Mouse (Mus musculus) forebrain, embryonic 10.5 days (tissue): ENCODE measurements around the gene Tmem147. TPM values are rescaled to one million over a fixed set of nuclear protein-coding genes. Genes with fewer than 3 reads are reported as not detected.
"Not testable (repeated sequence)": the region's sequence is repeated elsewhere in the genome, so short reads cannot be mapped to it uniquely, and the experiment has no call there.

Source experiments
- DNase-seq: peaks from one replicate; pipeline ENCODE4 v3.0.0-alpha.2; 2017; ENCODE audit warnings: low spot score; ENCODE audit errors: extremely low spot score
- H3K27ac ChIP-seq: fragments of 300-500 bp; sonication (generic); 2 replicates; pipeline ENCODE4 v1.5.1; 2016; ENCODE audit warnings: mild to moderate bottlenecking
- H3K27me3 ChIP-seq: fragments of 300-500 bp; sonication (generic); 2 replicates; pipeline ENCODE4 v1.6.1; 2016; ENCODE audit warnings: mild to moderate bottlenecking; ENCODE audit not compliant: poor library complexity, severe bottlenecking
- H3K36me3 ChIP-seq: fragments of 300-500 bp; sonication (generic); replicated peaks from 2 replicates; pipeline ENCODE4 v1.6.1; 2016; ENCODE audit warnings: mild to moderate bottlenecking, moderate library complexity
- H3K4me1 ChIP-seq: fragments of 300-500 bp; sonication (generic); 2 replicates; pipeline ENCODE4 v1.6.1; 2016
- H3K4me3 ChIP-seq: fragments of 300-500 bp; sonication (generic); 2 replicates; pipeline ENCODE4 v1.5.1; 2016; ENCODE audit warnings: mild to moderate bottlenecking, moderate library complexity
- H3K9me3 ChIP-seq: fragments of 300-500 bp; sonication (generic); 2 replicates; pipeline ENCODE4 v1.6.1; 2016; ENCODE audit warnings: mild to moderate bottlenecking, moderate library complexity
- WGBS: fragments of 180-500 bp; shearing (Covaris S2); methylation state at CpG from one replicate; pipeline ENCODE4 v1.1.7; 2016; 5-methylcytosine and 5-hydroxymethylcytosine counted together
- polyA plus RNA-seq: library from polyadenylated mRNA; unstranded; fragments of >200 nt; fragmentation: Nextera tagmentation; extraction: Ambion mirVana; gene quantifications from 2 replicates; pipeline ENCODE4 v1.2.1, GENCODE M21; 2016

Tmem147 gene
- polyA plus RNA-seq, 1 experiment from 2014 or later, result 158 TPM

GRCm38 (mm10) chr7:30749824-30750606 is 20.7 kb upstream of the Tmem147 start:
- Histone ChIP-seq H3K9me3 (peaks cover 5% of the 10 kb centered on the region; the same call in 1 of the 2 replicates), H3K27ac (no peak overlapping the region), H3K27me3 (no peaks in the 10 kb centered on the region), H3K4me1 (no peaks in the 10 kb centered on the region), H3K36me3 (peaks cover 24% of the 10 kb centered on the region), H3K4me3 (no peak overlapping the region)
- 87% methylated on average over 13 of the region's 13 CpGs for WGBS
- DNase-seq, result no peak

DNA sequence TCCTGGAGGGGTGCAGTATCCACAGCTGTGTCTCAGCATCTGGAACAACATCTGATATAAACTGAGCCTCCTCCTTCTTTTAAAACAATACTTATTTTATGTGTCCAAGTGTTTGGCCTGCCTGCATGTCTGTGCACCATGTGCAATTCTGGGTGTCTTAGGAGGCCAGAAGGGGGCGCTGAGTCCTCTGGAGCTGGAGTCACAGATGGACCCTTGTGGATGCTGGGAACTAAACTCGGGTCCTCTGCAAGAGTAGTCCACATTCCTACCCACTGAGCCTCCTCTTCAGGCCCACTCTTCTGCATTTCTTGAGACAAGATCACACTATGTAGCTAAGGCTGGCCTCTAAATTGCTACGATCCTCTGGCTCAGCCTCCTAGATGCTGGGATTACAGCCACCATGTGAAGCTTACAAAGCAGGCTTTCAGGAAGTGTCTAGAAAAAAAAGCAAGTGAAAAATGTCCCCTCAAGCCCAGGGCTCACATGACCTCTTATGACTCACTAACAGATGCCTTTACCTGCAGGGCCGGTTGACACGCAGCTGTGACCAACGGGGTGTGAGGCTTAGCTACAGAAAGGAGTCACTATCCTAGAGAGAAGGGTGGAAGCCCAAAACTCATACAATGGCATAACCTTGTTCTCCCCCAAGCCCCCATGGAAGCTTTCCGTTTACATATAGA is 18.3 kb upstream of the Tmem147 start:
- no peak for DNase-seq
- Histone ChIP-seq H3K36me3 (peaks cover 8% of the 10 kb centered on the region; the same call in 1 of the 2 replicates), H3K9me3 (no peaks in the 10 kb centered on the region), H3K4me1 (no peaks in the 10 kb centered on the region), H3K27ac (no peak overlapping the region), H3K27me3 (no peaks in the 10 kb centered on the region), H3K4me3 (no peak overlapping the region)
- WGBS, result 83% methylated on average over 7 of the region's 7 CpGs

DNA sequence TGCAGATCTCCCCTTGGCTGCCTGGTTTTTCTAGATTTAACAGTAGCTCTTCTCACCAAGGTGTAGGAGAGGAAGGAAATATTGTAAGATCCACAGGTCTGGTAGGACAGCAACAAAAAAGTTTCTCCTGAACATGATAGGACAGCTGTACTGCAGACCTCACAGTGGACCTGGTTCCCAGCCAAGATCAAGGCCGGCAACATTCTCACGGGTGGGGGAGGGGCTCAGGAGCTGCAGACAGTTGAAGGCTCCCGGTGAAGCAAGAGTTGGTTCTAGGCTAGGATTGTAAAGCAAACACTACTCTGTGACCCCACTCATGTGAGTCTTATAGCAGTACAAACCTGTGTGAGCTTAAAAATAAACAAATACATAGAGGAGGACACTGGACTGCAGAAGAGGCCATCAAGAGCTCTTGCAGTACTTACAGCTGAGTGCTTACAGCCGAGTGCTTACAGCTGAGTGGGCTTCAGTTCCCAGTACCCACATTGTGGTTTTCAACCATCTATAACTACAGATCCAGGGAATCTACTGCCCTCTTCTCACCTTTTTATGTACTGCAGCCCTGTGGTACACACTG is 14.8 kb upstream of the Tmem147 start:
- DNase-seq, result no peak

DNA sequence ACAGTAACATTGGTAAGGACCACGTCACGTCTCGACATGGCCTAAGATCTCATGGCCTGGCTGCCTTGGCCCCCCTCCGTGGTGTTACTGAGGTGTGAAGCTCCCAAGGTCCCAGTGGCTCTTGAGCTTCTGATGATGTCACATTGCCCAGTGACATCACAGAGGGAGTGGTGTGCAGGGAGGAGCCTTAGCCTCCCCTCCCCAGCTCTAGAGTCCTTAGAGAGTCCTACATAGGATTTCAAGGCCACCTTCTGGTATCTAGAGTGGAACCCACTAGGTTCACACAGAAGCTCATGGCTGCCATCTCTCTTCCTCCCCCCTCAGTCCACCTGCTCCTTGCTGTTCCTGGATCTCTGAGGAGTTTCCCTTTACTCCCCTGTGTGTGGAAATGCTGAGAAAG is 14.3 kb upstream of the Tmem147 start, which contains the start of gene Gapdhs:
Gene Gapdhs, minus strand, starts transcription at position 65 of the 400 bp plus-strand sequence.
- H3K9me3 ChIP-seq, H3K27me3 ChIP-seq, H3K27ac ChIP-seq, DNase-seq, H3K4me3 ChIP-seq, H3K4me1 ChIP-seq: not testable (repeated sequence)
- 74% methylated on average over 4 of the region's 4 CpGs for WGBS
- peaks cover 17% of the 10 kb centered on the region for H3K36me3 ChIP-seq

More for the DNA sequence above, 14.8 kb upstream of the Tmem147 start:
- Histone ChIP-seq H3K27ac (no peak overlapping the region), H3K4me1 (no peaks in the 10 kb centered on the region), H3K27me3 (no peaks in the 10 kb centered on the region), H3K36me3 (peaks cover 17% of the 10 kb centered on the region), H3K9me3 (no peaks in the 10 kb centered on the region), H3K4me3 (no peak overlapping the region)
- 74% methylated on average over 4 of the region's 4 CpGs for WGBS

GRCm38 (mm10) chr7:30742570-30742969 is 13.2 kb upstream of the Tmem147 start:
- not testable (repeated sequence) for H3K27me3 ChIP-seq, DNase-seq, H3K4me1 ChIP-seq, H3K9me3 ChIP-seq, H3K4me3 ChIP-seq, H3K27ac ChIP-seq
- WGBS, result 96% methylated on average over 2 of the region's 2 CpGs
- H3K36me3 ChIP-seq, result peaks cover 20% of the 10 kb centered on the region

- Histone ChIP-seq H3K4me1 (no peaks in the 10 kb centered on the region), H3K4me3 (no peak overlapping the region), H3K36me3 (peaks cover 74% of the 10 kb centered on the region), H3K9me3 (no peaks in the 10 kb centered on the region), H3K27ac (no peak overlapping the region), H3K27me3 (no peaks in the 10 kb centered on the region)
- no peak for DNase-seq
- 87% methylated on average over 3 of the region's 3 CpGs for WGBS
Observed at GRCm38 (mm10) chr7:30736211-30736610, 6.9 kb upstream of the Tmem147 start.

DNA sequence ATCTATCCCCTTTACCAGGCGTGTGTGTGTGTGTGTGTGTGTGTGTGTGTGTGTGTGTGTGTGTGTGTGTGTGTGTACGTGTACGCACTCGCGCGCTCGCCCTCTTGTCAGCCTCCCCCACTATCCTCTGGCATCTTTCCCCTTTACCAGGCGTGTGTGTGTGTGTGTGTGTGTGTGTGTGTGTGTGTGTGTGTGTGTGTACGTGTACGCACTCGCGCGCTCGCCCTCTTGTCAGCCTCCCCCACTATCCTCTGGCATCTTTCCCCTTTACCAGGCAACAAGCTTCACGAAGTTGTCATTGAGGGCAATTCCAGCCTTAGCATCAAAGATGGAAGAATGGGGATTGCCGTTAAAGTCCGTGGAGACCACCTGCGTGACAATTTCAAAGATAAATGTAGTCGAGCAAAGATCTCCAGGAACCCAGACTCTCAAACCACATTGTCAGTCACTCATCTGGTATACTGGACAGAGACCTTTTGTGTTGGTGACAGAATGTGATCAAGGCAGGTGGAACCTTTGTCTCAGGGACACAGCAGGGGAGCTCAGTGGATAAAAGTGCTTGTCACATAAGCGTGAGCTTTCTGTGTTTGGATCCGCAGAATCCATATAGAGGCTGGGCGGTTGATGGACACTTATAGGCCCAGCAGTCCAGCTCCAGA is 853 bp upstream of the Tmem147 start:
- peak overlapping the region; percentile 88 for H3K4me3 ChIP-seq
- H3K36me3 ChIP-seq, result peaks cover 64% of the 10 kb centered on the region
- DNase-seq, H3K27me3 ChIP-seq, H3K9me3 ChIP-seq: not testable (repeated sequence)
- 30% methylated on average over 15 of the region's 22 CpGs for WGBS
- H3K27ac ChIP-seq, result peak overlapping the region; percentile 91
- H3K4me1 ChIP-seq, result peaks cover 23% of the 10 kb centered on the region

- Histone ChIP-seq H3K4me3 (peak overlapping the region; percentile 88), H3K27ac (peak overlapping the region; percentile 91), H3K4me1 (peaks cover 29% of the 10 kb centered on the region), H3K9me3 (no peaks in the 10 kb centered on the region), H3K27me3 (no peaks in the 10 kb centered on the region), H3K36me3 (peaks cover 54% of the 10 kb centered on the region)
- 9% methylated on average over 26 of the region's 26 CpGs for WGBS
- no peak for DNase-seq
Observed at GRCm38 (mm10) chr7:30728739-30729395, 473 bp downstream of the Tmem147 start.

GRCm38 (mm10) chr7:30728214-30728613 is 1.1 kb downstream of the Tmem147 start:
- WGBS, result 87% methylated on average over 6 of the region's 6 CpGs
- Histone ChIP-seq H3K27me3 (no peaks in the 10 kb centered on the region), H3K4me1 (peaks cover 35% of the 10 kb centered on the region)

DNA sequence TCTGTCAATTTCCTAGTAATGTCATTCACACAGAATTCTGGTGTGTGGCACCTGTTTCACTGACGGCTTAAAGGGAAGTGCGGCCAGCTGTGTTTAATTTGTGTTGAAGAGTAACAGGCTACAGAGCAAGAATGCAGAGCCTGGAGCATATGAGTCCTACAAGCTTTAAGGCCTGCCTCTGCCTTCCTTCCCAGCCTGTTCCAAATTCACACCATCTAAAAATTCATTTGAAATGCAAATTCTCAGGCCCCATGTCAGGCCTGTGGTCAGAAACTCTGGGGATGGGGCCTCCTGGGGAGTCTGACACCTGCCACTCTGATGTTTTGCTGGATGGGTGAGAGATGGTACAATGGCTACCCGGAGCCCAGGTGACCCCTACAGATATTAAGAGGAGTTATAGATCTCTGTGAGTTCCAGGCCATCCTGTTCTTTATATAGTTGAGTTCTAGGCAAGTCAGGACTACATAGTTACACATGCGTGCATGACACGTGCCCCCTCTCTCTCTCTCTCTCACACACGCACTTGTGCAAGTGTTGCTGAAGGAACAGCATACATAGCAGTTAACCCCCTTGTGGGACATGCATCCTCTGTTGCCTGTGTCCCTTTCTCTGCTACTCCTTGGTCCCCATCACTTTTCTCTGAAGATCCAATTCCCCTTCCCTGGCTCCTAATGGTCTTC is 5.9 kb downstream of the Tmem147 start:
- DNase-seq, result no peak
- Histone ChIP-seq H3K9me3 (no peaks in the 10 kb centered on the region), H3K4me3 (no peak overlapping the region), H3K4me1 (peaks cover 23% of the 10 kb centered on the region), H3K27ac (no peak overlapping the region), H3K27me3 (peaks cover 11% of the 10 kb centered on the region), H3K36me3 (peaks cover 30% of the 10 kb centered on the region)
- WGBS, result 76% methylated on average over 6 of the region's 6 CpGs

More at GRCm38 (mm10) chr7:30728214-30728613, 1.1 kb downstream of the Tmem147 start:
- Histone ChIP-seq H3K27ac (no peak overlapping the region), H3K36me3 (peaks cover 47% of the 10 kb centered on the region), H3K4me3 (peak overlapping the region; percentile 88), H3K9me3 (no peaks in the 10 kb centered on the region)
- DNase-seq, result no peak

- Histone ChIP-seq H3K36me3 (peaks cover 12% of the 10 kb centered on the region), H3K27ac (no peak overlapping the region), H3K9me3 (no peaks in the 10 kb centered on the region), H3K27me3 (peaks cover 32% of the 10 kb centered on the region), H3K4me3 (no peak overlapping the region), H3K4me1 (peaks cover 30% of the 10 kb centered on the region)
- DNase-seq, result no peak
- WGBS, result 88% methylated on average over 7 of the region's 7 CpGs
Observed at GRCm38 (mm10) chr7:30721286-30721685, 8.1 kb downstream of the Tmem147 start.

DNA sequence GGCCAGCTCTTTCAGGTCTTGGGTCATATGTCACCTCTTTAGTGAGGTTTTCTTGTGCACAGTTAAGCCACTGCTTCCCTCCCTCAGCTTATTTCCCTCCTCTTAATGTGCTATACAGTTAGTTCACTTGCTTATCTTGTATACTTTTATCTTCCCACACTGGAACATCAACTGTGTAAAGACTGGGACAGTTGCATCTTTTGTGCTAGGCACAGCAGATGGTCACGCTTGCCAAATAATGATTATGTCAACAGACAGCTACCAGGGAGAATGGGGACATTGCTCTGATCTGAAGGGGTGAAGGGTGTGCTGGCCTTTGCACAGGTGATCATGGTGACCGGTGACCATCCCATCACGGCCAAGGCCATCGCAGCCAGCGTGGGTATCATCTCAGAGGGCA is 9.7 kb downstream of the Tmem147 start:
- H3K4me1 ChIP-seq, result peaks cover 27% of the 10 kb centered on the region
- DNase-seq, result no peak
- no peaks in the 10 kb centered on the region for H3K36me3 ChIP-seq
- H3K4me3 ChIP-seq, result no peak overlapping the region
- H3K27ac ChIP-seq, result no peak overlapping the region
- peaks cover 48% of the 10 kb centered on the region for H3K27me3 ChIP-seq
- WGBS, result 98% methylated on average over 5 of the region's 5 CpGs
- H3K9me3 ChIP-seq, result no peaks in the 10 kb centered on the region
